Mouse (Mus musculus): ENCODE measurements around the gene Pde4d.
"Not testable (repeated sequence)": the region's sequence is repeated elsewhere in the genome, so short reads cannot be mapped to it uniquely, and the experiment has no call there.

Pde4d gene

GRCm38 (mm10) chr13:108705441-108705840, 255.7 kb downstream of the Pde4d start:
- DNase-seq (ENCODE audit: low spot score), result no peak

- DNase-seq (ENCODE audit: low spot score), result no peak
Observed at GRCm38 (mm10) chr13:108714032-108714431, 264.3 kb downstream of the Pde4d start.

GRCm38 (mm10) chr13:108715029-108715428, 265.3 kb downstream of the Pde4d start:
- no peak for DNase-seq (ENCODE audit: low spot score)

- DNase-seq (ENCODE audit: low spot score), result peak; percentile 6
Observed at GRCm38 (mm10) chr13:108722234-108722633, 272.5 kb downstream of the Pde4d start.

- not testable (repeated sequence) for DNase-seq (ENCODE audit: low spot score)
Observed at GRCm38 (mm10) chr13:108734356-108734755, 284.6 kb downstream of the Pde4d start.

- DNase-seq (ENCODE audit: low spot score), result no peak
Observed at GRCm38 (mm10) chr13:108751155-108751840, 301.6 kb downstream of the Pde4d start.

GRCm38 (mm10) chr13:108757477-108757876, 307.7 kb downstream of the Pde4d start:
- DNase-seq (ENCODE audit: low spot score), result no peak

GRCm38 (mm10) chr13:108758331-108758730, 308.6 kb downstream of the Pde4d start:
- DNase-seq (ENCODE audit: low spot score), result no peak

- DNase-seq (ENCODE audit: low spot score), result no peak
Observed at GRCm38 (mm10) chr13:108759140-108759539, 309.4 kb downstream of the Pde4d start.

GRCm38 (mm10) chr13:108763295-108763694, 313.5 kb downstream of the Pde4d start:
- DNase-seq (ENCODE audit: low spot score), result no peak

GRCm38 (mm10) chr13:108766020-108766727, 316.4 kb downstream of the Pde4d start:
- DNase-seq (ENCODE audit: low spot score), result no peak

- no peak for DNase-seq (ENCODE audit: low spot score)
Observed at GRCm38 (mm10) chr13:108769465-108770056, 319.8 kb downstream of the Pde4d start.

GRCm38 (mm10) chr13:108772386-108772785, 322.6 kb downstream of the Pde4d start:
- no peak for DNase-seq (ENCODE audit: low spot score)

GRCm38 (mm10) chr13:108774981-108775380, 325.2 kb downstream of the Pde4d start:
- DNase-seq (ENCODE audit: low spot score), result no peak

GRCm38 (mm10) chr13:108775882-108776281, 326.1 kb downstream of the Pde4d start:
- DNase-seq (ENCODE audit: low spot score), result no peak

- DNase-seq (ENCODE audit: low spot score), result not testable (repeated sequence)
Observed at GRCm38 (mm10) chr13:108797620-108798019, 347.9 kb downstream of the Pde4d start.

- no peak for DNase-seq (ENCODE audit: low spot score)
Observed at GRCm38 (mm10) chr13:108809191-108809590, 359.4 kb downstream of the Pde4d start.

GRCm38 (mm10) chr13:108812956-108813355, 363.2 kb downstream of the Pde4d start:
- DNase-seq (ENCODE audit: low spot score), result peak; percentile 15

GRCm38 (mm10) chr13:108819846-108820408, 370.2 kb downstream of the Pde4d start:
- no peak for DNase-seq (ENCODE audit: low spot score)

- DNase-seq (ENCODE audit: low spot score), result no peak
Observed at GRCm38 (mm10) chr13:108820487-108820886, 370.7 kb downstream of the Pde4d start.

GRCm38 (mm10) chr13:108821270-108821669, 371.5 kb downstream of the Pde4d start:
- no peak for DNase-seq (ENCODE audit: low spot score)

GRCm38 (mm10) chr13:108824638-108825310, 375.0 kb downstream of the Pde4d start:
- no peak for DNase-seq (ENCODE audit: low spot score)
